Mouse (Mus musculus) myocyte (in vitro differentiated cells): ENCODE measurements around the gene Tfap2c. TPM values are rescaled to one million over a fixed set of nuclear protein-coding genes. Genes with fewer than 3 reads are reported as not detected.

ENCODE experiments used
- H3K27me3 ChIP-seq: one replicate; pipeline ENCODE4 v1.6.1; 2011; ENCODE audit not compliant: control insufficient read depth, insufficient read depth, insufficient read length
- H3K36me3 ChIP-seq: one replicate; pipeline ENCODE4 v1.6.1; 2011; ENCODE audit not compliant: control insufficient read depth, insufficient read depth
- H3K4me2 ChIP-seq: one replicate; pipeline ENCODE4 v1.6.1; 2011; ENCODE audit warnings: low read depth, control low read depth
- H3K4me3 ChIP-seq: one replicate; pipeline ENCODE4 v1.5.1; 2011; ENCODE audit warnings: mild to moderate bottlenecking, control low read depth, moderate library complexity
- H3K79me2 ChIP-seq: one replicate; pipeline ENCODE4 v1.6.1; 2011; ENCODE audit not compliant: control insufficient read depth, insufficient read depth
- H3ac ChIP-seq: one replicate; pipeline ENCODE4 v1.6.1; 2011; ENCODE audit not compliant: control insufficient read depth, insufficient read length
- CEBPB ChIP-seq: IDR thresholded peaks from 2 replicates; pipeline ENCODE4 v1.6.1; 2011; ENCODE audit warnings: mild to moderate bottlenecking, moderate library complexity; ENCODE audit not compliant: poor library complexity, insufficient read depth, severe bottlenecking
- E2F4 ChIP-seq: IDR thresholded peaks from one replicate; pipeline ENCODE4 v1.6.1; 2011; ENCODE audit warnings: mild to moderate bottlenecking, control low read depth, moderate library complexity; ENCODE audit not compliant: insufficient read depth
- MAX ChIP-seq: IDR thresholded peaks from one replicate; pipeline ENCODE4 v1.6.1; 2011; ENCODE audit warnings: low read depth, mild to moderate bottlenecking, control low read depth
- MYOD1 ChIP-seq, 3 experiments: IDR thresholded peaks; one replicate each; pipeline ENCODE4 v1.6.1; 2011; ENCODE audit warnings: control low read depth in 2 of 3, low read depth in 2 of 3, mild to moderate bottlenecking in 2 of 3, moderate library complexity in 1 of 3; ENCODE audit not compliant: insufficient read length in 2 of 3, control insufficient read depth in 1 of 3
- MYOG ChIP-seq, 3 experiments: IDR thresholded peaks; one replicate each; pipeline ENCODE4 v1.6.1; 2011; ENCODE audit warnings: control low read depth in 2 of 3, low read depth in 2 of 3, mild to moderate bottlenecking in 2 of 3; ENCODE audit not compliant: insufficient read length in 2 of 3, control insufficient read depth in 1 of 3, insufficient read depth in 1 of 3
- POLR2A ChIP-seq: IDR thresholded peaks from one replicate; pipeline ENCODE4 v1.6.1; 2011; ENCODE audit warnings: low read depth, mild to moderate bottlenecking, control low read depth, moderate library complexity; ENCODE audit not compliant: insufficient read length
- POLR2AphosphoS2 ChIP-seq: IDR thresholded peaks from one replicate; pipeline ENCODE4 v1.6.1; 2011; ENCODE audit warnings: low read depth, control low read depth; ENCODE audit not compliant: insufficient read length
- REST ChIP-seq: IDR thresholded peaks from one replicate; pipeline ENCODE4 v1.6.1; 2011; ENCODE audit warnings: mild to moderate bottlenecking, control low read depth, moderate library complexity; ENCODE audit not compliant: insufficient read depth, insufficient read length
- SRF ChIP-seq: IDR thresholded peaks from one replicate; pipeline ENCODE4 v1.6.1; 2011; ENCODE audit warnings: low read depth; ENCODE audit not compliant: control insufficient read depth, insufficient read length
- TCF12 ChIP-seq: IDR thresholded peaks from one replicate; pipeline ENCODE4 v1.6.1; 2011; ENCODE audit warnings: mild to moderate bottlenecking, control low read depth; ENCODE audit not compliant: poor library complexity, insufficient read depth, severe bottlenecking
- TCF3 ChIP-seq: IDR thresholded peaks from one replicate; pipeline ENCODE4 v1.6.1; 2011; ENCODE audit warnings: low read depth, control low read depth; ENCODE audit not compliant: insufficient read length
- USF1 ChIP-seq: IDR thresholded peaks from one replicate; pipeline ENCODE4 v1.6.1; 2011; ENCODE audit warnings: low read depth, mild to moderate bottlenecking, control low read depth, moderate library complexity
- polyA plus RNA-seq: library from polyadenylated mRNA; unstranded; fragments of >200 nt; fragmentation: generic; extraction: Trizol; gene quantifications from one replicate; pipeline ENCODE4 v1.2.1, GENCODE M21; 2012; ENCODE audit warnings: missing spikeins

Gene Tfap2c
- polyA plus RNA-seq, 1 experiment: not detected

- no peaks in the 10 kb centered on the region for H3K79me2 ChIP-seq
Measured at GRCm38 (mm10) chr2:172604625-172605024, 55.2 kb downstream of the Tfap2c start.

GRCm38 (mm10) chr2:172605642-172606041 lies 56.2 kb downstream of the Tfap2c start:
- no peak overlapping the region for H3ac ChIP-seq
- no peaks in the 10 kb centered on the region for H3K36me3 ChIP-seq
- H3K4me3 ChIP-seq: no peak overlapping the region
- no peaks in the 10 kb centered on the region for H3K79me2 ChIP-seq
- no peak overlapping the region for H3K4me2 ChIP-seq
- no peaks in the 10 kb centered on the region for H3K27me3 ChIP-seq
- TF ChIP-seq MYOD1 (IDR thresholded peaks at IDR 0.05; ENCODE audit: control insufficient read depth in 1 of 3, insufficient read length in 2 of 3, low read depth in 2 of 3) (peak in 2 of 3 experiments; percentile 37 to 55), POLR2A (no peak), MYOG (IDR thresholded peaks at IDR 0.05; ENCODE audit: control insufficient read depth in 1 of 3, insufficient read depth in 1 of 3, insufficient read length in 2 of 3, low read depth in 2 of 3) (peak in 2 of 3 experiments; percentile 31 to 40)

More at GRCm38 (mm10) chr2:172604625-172605024, 55.2 kb downstream of the Tfap2c start:
- TF ChIP-seq E2F4 (no peak), MAX (no peak), MYOG (IDR thresholded peaks at IDR 0.05; ENCODE audit: control insufficient read depth in 1 of 3, insufficient read depth in 1 of 3, insufficient read length in 2 of 3, low read depth in 2 of 3) (no peak)
- Histone ChIP-seq H3K4me2 (no peak overlapping the region), H3K4me3 (no peak overlapping the region), H3K36me3 (no peaks in the 10 kb centered on the region), H3K27me3 (no peaks in the 10 kb centered on the region), H3ac (no peak overlapping the region)

- TF ChIP-seq POLR2A (no peak), MYOD1 (IDR thresholded peaks at IDR 0.05; ENCODE audit: control insufficient read depth in 1 of 3, insufficient read length in 2 of 3, low read depth in 2 of 3) (no peak), TCF3 (no peak), SRF (no peak), REST (no peak), E2F4 (no peak), POLR2AphosphoS2 (no peak), TCF12 (no peak), MYOG (IDR thresholded peaks at IDR 0.05; ENCODE audit: control insufficient read depth in 1 of 3, insufficient read depth in 1 of 3, insufficient read length in 2 of 3, low read depth in 2 of 3) (no peak), MAX (no peak), CEBPB (no peak), USF1 (no peak)
- no peak overlapping the region for H3K4me2 ChIP-seq
- no peaks in the 10 kb centered on the region for H3K36me3 ChIP-seq
- H3K27me3 ChIP-seq: no peaks in the 10 kb centered on the region
- H3ac ChIP-seq: no peak overlapping the region
- no peaks in the 10 kb centered on the region for H3K79me2 ChIP-seq
- no peak overlapping the region for H3K4me3 ChIP-seq
Measured at GRCm38 (mm10) chr2:172607710-172608109, 58.3 kb downstream of the Tfap2c start.

Other genes starting within 250 kb of the Tfap2c start
- 3.9 TPM for gene Fam210b, start 204.0 kb upstream of the Tfap2c start, polyA plus RNA-seq
- gene Aurka, start 179.1 kb upstream of the Tfap2c start, polyA plus RNA-seq: 46.9 TPM
- 28.3 TPM for gene Cstf1, start 178.9 kb upstream of the Tfap2c start, polyA plus RNA-seq
- gene Cass4, start 155.8 kb upstream of the Tfap2c start, polyA plus RNA-seq: 0.24 TPM
- gene Rtf2, start 109.0 kb upstream of the Tfap2c start, polyA plus RNA-seq: 49.8 TPM
- gene Gcnt7, start 91.0 kb upstream of the Tfap2c start, polyA plus RNA-seq: 0.17 TPM
- 0.08 TPM for gene Fam209, start 77.1 kb upstream of the Tfap2c start, polyA plus RNA-seq